Mouse (Mus musculus): ENCODE results near the gene Gm9970.

- TF ChIP-seq POLR2A (IDR thresholded peaks at IDR 0.05; ENCODE audit: control insufficient read depth, extremely low read depth, insufficient read depth, low read length, poor library complexity) (no peak), CTCF (IDR thresholded peaks at IDR 0.05; ENCODE audit: borderline replicate concordance, control insufficient read depth, extremely low read depth, insufficient read depth, low read length, poor library complexity) (no peak)
These were observed 32.0 kb upstream of the Gm9970 start for GRCm38 (mm10) chr5:31273018-31273417.

All from thymus, adult 2 months (tissue).